Mouse (Mus musculus) ZHBTc4 (cell line): ENCODE data around the gene Elovl3.
"Not testable (repeated sequence)": the region's sequence is repeated elsewhere in the genome, so short reads cannot be mapped to it uniquely, and the experiment has no call there.

Experiments used
- DNase-seq: peaks from one replicate; pipeline ENCODE4 v3.0.0-alpha.2; 2011; ENCODE audit warnings: low read depth, low spot score

Elovl3 gene

DNA sequence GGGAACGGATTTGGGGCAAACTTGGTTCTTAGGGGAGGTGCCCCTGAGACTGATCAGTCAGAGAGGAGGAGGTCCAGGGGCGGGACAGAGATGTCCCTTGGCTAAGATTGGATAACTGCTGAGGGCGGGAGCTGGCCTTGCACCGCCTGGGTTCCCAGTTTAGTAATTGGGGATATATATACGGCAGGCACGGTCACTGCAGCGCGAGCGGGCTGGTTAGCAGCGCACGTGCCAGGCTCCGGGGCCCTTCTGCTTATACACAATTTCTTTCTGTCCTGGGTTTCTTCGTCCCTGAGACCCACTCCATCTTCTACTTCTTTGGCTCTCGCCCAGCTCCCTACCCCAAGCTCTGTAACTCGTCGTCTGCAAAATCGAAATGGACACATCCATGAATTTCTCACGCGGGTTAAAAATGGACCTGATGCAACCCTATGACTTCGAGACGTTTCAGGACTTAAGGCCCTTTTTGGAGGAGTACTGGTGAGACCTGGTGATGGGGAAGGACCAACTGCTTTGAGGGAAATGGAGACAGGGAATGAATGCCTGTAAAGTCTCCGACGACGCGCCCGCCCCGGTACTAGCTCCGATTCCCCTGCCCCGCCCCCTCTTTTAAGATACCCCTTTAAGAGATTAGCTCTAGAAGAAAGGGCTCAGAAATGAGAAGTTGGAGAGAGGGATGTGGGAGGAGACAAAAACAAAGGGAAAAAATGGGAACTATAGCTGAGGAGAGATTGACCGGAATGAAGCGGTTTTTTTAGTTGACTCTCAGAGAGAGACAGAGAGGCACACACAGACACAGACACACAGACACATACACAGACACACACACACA, at the start of gene Elovl3:
Gene Elovl3, plus strand, starts transcription at position 204 of the 832 bp plus-strand sequence.
- peak; percentile 33 for DNase-seq

DNA sequence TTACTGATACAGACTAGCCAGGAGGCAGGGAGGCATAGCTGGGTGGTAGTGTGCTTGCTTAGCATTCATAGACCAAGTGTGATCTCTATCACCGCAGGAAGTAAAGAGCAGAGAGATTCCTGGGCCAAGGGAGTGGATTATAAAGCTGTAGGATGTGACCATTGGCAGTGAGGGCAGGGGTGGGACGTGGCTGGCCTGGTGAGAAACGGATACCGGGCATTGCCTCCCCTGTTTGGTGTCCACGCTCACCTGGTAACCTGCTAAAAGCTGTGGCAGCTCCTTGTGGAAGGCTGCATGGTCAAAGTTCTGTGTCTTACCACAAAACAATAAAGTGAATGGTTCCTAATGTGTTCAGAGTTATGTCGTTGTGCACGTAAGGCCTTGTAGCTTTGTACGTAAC, 46.5 kb upstream of the Elovl3 start:
- DNase-seq = no peak

DNA sequence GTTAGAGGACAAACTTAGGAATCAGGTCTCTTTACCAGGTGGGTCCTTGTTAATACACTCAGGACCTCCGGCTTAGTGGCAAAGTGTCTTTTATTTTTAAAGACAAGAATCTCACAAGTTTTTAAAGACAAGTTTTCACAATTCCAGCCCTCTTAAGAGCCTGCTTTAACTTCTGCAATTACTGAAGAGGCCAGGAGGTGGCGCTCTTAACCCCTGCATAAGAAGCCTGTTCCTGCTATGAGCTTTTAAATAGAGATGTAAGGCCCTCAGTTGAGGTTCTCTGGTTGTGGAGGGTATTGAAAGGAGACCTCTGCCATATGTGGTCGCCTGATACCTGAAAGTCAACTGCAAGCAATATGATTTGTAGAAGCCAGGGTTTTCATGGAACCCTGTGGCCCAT, 45.4 kb upstream of the Elovl3 start:
- peak; percentile 85 for DNase-seq

DNA sequence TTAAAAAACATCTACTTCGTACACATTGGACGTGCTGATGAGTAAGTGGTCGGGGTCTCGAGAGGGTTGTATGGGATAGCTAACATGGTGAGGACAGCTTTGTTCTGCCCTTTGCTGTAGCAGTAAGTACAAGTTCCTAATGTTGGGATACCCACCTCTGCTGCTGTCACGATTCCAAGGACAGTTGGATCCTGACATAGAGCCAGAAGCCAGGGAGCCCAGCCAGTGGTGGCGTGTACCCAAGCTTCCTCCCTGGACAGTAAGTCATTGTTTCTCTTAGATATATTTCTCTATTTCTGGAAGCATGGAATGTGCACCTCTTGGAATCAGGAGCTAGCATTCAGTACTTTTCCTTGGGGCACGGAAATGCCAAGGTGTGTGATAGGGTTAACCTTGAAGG, 43.8 kb upstream of the Elovl3 start:
- no peak for DNase-seq

DNA sequence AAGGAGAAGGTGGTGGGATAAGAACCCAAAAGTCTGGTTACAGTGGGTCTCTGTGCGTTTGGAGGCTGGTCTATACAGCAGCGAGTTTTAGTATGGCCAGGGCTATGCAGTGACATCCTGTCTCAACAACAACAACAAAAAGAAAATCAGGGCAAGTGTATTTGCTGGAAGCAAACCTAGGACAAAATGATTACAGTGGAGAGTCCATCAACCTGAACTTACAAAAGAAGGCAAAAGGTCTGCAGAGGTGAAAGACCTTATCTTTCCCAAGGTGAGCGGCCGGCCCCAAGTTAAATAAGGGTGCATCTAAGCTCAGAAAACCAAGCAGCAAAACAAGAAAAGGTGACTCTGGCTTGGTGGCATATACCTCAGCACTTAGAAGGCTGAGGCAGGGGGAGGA, 40.1 kb upstream of the Elovl3 start:
- no peak for DNase-seq

DNA sequence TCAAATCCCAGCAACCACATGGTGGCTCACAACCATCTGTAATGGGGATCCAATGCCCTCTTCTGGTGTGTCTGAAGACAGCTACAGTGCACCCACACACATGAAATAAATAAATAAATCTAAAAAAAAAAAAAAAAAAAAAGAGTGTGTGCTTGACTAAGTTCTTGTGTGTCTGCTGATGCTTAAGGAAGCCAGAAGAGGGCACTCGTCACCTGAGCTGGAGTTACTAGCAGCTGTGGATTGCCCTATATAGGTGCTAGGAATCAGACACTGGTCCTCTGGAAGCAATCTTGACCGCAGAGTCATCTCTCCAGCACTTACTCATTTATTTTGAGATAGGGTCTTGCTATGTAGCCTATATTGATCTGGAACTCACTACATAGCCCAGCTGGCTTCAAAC, 37.6 kb upstream of the Elovl3 start:
- DNase-seq = no peak

DNA sequence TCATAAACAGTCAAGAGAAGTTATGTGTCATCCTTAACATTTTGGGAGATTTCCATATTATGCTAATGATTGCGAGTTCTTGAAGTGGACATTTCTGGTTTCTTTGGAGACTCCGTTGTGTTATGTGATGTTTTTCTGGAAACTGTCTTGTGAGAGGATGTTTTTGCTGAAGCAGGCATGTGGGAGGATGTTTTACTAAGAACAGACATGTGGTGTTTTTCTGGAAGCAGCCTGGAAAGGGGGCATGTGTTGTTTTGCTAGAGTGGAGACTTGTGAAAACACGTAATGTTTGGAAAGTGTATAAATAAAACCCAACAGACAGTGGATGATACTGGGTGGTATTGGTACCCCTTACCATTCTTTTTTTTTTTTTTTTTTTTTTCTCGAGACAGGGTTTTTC, 36.4 kb upstream of the Elovl3 start:
- DNase-seq = no peak

DNA sequence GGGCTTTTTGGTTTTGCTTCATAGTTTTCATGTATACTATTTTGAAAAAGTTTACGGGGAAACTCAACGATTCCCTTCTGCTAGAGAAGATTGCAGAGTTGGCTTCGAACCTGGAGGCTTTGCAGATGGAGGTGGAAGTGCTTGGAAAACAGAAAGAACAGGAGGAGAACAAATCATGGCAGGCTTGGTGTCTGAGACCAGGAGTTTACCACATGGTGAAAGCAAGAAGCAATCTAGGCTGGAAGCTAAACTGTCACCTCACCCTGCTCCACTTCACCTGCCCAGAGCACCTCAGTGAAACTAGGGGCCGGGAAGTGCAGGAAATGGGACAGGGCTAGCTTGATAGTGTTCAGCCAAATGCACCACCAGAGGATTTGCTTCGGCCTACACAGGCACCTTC, 35.3 kb upstream of the Elovl3 start:
- DNase-seq = no peak

DNA sequence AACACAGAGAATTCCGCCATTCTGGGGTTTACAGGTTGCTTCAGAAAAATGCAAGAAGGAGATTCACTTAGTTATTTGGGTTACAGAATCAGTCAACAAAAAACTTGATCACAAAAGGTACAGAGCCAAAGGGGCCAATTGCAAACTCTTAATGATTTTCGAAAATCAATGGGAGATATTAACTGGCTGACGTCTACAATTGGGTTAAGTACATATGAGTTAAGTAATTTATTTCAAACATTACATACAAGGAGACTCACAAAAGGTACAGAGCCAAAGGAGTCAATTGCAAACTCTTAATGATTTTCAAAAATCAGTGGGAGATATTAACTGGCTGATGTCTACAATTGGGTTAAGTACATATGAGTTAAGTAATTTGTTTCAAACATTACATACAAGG, 32.1 kb upstream of the Elovl3 start:
- DNase-seq = no peak

DNA sequence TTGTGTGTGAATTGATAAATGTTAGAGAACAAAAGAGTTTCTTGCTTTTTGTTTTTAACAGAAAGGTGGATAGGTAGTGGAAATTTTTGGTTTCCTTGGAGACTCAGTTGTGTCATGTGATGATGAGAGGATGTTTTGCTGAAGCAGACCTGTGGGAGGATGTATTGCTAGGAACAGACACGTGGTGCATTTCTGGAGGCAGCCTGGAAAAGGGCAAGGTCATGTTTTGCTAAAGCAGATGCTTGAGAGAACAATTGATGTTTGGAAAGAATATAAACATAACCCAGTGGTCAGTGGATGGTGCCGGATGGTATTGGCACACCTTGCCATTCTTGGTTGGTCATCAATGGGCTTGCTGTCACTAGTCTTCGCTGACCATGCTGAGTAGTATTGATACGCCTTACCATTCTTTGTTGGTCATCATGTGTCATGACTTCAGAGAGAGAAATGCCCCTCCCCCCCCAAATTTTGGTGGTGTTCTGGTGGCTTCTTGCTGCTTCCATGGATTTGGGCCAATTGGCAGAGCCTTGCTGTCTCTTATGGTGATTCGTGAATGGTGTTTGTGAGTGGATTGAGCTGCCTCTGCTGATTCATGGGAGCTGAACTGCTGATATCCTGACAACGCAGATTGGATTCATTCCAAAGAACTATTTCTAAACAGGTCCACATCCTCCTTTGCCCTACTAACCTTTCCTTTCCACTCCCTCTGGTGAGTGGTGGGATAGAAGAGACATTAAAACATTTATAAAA, 28.1 kb upstream of the Elovl3 start:
- DNase-seq = no peak

DNA sequence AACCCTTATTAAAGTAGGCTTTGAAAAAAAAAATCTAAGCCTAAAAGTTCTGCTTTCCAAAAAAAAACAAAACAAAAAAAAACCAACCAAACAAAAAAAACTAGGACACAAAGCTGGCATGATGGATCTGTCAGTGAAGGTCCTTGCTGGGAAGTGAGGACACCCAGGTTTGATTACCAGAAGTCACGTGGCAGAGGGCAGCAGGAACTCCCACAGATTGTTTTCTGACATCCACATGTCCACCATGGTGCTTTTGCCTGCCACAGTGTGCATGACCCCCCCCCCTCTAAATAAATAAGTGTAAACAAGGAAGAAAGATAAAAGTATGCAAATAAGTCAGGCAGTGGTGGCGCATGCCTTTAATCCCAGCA, 27.5 kb upstream of the Elovl3 start:
- DNase-seq = no peak

DNA sequence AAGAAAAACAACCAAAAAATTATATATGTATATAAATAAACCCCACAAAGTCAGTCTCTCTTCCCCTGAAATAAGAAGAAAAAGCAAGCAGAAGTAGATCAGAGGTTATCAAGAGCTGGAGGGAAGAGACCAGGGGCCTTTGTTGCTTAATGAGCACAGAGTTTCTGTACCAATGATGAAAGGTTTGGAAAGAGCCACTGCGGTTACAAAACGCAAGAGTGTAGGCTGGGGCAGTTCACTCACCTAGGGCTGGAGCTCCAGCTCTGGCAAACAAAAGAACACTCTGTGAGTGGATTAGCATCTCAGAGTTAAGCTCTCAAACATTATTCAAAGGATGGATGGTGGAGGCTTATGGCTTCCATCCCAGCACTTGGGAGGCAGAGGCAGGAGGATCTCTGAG, 21.5 kb upstream of the Elovl3 start:
- DNase-seq = peak; percentile 21

DNA sequence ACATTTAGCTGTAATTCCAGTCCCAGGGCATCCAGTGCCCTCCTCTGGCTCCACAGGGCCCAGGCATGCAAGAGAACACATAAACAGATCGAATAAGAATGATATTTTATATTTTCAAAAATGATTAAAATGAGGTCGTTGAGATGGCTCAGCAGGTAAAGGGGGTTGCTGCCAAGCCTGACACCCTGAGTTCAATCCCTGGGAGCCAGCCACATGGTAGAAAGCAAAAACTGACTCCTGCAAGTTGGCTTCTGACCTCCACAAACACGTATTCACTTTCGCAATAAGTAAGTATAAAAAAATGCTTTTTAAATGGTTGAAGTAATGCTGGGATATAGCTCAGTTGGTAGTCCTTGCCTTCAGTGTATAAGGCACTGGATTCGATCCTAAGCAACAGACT, 20.9 kb upstream of the Elovl3 start:
- no peak for DNase-seq

DNA sequence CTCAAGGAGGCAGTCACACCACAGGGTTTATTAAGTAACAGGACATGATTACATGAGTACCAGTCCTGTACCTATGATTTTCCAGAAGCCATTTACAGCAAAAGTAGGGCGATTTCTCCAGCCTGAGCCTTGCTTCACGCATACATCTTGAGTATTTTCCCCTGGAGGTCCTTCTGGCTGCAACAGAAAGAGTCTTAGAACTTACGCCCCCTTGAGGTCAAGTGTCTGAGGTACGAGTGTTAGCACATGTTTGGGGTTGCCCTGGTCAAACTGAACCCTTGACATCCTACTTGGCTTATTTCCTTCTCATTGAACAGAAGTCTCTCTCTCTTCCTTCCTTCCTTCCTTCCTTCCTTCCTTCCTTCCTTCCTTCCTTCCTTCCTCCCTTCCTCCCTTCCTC, 17.1 kb upstream of the Elovl3 start:
- no peak for DNase-seq

DNA sequence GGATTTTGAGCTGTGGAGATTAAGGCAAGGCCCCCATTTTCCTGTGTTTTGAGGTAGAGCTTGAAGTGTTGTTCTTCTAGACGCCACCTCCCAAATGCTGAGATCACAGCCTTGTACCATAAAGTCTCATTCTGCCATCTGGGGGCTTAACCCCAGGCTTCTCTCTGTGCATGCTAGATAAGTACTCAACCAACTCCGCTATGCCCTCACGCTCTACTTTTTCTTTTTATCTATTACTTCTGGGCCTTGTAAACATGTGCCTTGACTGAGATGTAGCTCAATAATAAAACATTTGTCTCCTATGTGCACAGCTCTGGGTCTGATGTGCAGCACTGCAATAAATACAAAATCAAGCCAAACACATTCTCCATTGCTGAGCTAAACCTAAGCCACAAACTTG, 12.2 kb upstream of the Elovl3 start:
- DNase-seq = no peak

DNA sequence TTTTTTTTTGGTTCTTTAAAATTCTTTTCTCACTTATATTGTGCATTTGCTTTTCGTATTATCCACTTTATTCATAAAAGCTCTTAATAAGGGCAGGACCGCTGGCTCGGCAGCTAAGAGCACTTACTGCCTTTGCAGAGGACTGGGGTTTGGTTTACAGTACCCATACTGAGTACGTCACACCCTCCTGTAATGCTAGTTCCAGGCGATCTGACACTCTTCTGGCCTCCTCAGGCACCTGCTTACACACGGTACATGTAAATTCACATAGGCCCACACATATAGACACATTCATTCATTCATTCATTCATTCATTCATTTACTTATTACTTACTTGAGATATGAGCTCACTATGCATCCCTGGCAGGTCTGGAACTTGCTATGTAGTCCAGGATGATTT, 10.8 kb upstream of the Elovl3 start:
- DNase-seq = no peak

DNA sequence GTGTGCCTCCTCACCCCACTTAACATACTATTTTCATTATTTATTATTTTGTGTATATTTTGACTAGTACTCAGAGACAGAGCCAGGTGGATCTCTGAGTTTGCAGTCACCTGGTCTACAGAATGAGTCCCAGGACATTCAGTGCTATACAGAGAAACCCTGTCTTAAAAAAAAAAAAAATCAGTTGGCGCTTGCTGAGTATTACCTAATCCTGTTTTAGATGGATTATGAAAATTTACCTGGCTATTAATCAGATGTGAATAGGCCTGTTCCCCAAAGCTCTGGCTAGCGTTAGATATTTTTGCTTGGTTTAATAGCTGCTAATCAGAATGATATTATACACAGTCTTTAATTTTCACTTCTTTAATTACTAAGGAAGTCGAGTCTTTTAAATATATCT, 7.8 kb upstream of the Elovl3 start:
- DNase-seq = no peak

DNA sequence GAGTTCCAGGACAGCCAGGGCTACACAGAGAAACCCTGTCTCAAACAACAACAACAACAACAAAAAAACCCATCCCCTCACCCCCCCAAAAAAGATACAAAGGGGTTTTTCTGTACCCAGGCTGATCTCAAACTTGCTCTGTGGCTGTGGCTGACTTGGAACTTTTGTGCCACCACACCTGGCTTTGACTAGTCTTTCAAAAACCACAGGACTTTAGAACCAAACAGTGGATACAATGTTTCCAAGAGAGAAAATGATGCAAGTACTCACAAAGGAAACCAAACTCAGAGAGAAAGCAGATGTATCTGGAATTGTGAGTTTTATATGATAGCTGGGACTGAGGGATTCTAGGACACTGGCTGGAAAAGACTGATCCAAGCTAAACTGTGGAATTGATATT, 7.0 kb upstream of the Elovl3 start:
- no peak for DNase-seq

DNA sequence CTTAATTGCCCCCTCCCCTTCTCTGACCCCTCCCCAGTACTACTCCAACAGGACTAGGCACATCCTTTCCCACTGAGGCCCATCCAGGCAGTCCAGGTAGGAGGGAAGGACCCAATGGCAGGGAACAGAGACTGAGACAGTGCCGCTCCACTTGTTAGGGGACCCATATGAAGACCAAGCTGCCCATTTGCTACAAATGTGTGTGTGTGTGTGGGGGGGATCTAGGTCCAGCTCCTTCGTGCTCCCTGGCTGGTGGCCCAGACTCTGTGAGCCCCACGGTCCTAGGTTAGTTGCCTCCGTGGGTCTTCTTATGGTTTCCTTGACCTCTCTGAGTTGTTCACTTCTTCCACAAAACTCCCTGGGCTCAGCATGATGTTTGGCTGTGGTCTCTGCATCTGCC, 5.4 kb upstream of the Elovl3 start:
- no peak for DNase-seq

DNA sequence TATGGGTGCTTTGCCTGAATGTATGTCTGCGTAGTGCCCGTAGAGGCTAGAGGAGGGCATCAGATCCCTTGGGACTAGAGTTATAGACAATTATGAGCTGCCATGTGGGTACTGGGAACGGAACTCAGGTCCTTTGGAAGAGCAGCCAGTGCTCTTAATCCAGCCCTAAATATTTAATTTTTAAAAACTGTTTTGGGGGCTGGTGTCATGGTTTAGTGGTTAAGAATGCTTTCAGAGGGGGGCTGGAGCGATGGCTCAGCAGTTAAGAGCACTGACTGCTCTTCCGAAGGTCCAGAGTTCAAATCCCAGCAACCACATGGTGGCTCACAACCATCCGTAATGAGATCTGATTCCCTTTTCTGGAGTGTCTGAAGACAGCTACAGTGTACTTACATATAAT, 2.0 kb upstream of the Elovl3 start:
- DNase-seq = not testable (repeated sequence)

DNA sequence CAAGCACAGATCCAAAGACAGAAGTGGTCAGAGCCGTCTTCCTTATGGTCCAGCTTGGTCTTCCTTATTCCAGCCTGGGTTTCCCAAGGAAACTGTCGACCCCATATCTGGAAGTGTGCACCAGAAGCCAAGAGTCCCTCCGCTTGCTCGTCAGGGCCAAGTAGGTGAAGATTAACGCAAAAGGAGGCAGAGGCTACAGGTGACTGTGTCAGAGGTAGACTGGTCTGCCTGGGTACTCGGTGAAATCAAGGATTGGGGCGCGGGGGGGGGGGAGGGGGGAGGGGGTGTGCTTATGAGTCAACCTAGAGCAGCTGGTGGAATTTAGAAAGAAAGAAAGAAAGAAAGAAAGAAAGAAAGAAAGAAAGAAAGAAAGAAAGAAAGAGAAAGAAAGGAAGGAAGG, 414 bp upstream of the Elovl3 start:
- DNase-seq = no peak

DNA sequence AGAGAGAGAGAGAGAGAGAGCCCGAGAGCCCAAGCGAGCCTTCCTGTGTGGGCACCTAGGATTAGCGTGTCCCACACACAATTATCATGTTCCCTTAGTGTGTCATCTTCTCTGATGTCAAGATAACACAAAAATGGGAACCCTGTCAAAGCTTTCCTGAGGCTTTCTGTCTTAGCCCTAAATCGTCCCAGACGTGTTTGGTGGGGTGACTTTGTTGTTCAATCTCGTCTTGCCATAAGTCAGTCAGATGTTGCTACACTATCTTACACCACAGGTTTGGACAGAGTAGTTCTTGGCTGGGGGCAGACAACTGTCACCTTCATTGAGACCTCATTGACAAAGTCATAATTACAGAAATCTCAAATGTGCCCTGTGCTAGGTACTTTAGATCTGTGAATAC, 880 bp downstream of the Elovl3 start:
- DNase-seq = no peak

DNA sequence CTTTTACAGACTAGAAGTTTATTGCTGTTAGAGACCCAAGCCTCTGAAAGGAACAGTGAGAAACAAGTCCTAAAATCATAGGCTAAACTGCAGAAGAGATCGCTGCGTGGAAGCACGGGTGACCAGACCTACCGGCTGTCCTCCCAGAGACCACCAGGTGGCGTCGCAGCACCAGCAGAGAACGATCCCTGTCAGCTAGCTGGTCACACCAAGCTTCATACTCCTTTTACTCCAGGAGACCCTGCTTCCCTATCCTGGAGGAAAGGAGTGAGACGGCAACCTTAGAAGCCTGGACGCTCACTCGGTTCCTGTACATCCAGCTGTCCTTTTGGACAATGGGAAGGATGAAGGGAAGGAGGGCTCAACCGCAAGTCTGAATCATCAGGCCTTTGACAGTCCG, 3.6 kb downstream of the Elovl3 start:
- peak; percentile 91 for DNase-seq
